Mouse (Mus musculus) liver, embryonic 14.5 days (tissue): ENCODE data around the gene Tns3.

Source experiments
- CTCF ChIP-seq: IDR thresholded peaks from 2 replicates; pipeline ENCODE4 v1.5.1; 2016; ENCODE audit warnings: antibody characterized with exemption, low read depth, control low read depth
- EP300 ChIP-seq: IDR thresholded peaks from 2 replicates; pipeline ENCODE4 v1.6.1; 2016; ENCODE audit warnings: antibody characterized with exemption, low read depth

- no peak for TF ChIP-seq CTCF
- TF ChIP-seq EP300 = no peak
These were observed 229.2 kb downstream of the Tns3 start for GRCm38 (mm10) chr11:8435101-8435500.
